Mouse (Mus musculus): ENCODE results near the gene Herc1. TPM values are rescaled to one million over a fixed set of nuclear protein-coding genes. Genes with fewer than 3 reads are reported as not detected.

The Herc1 gene
- 10 to 100 TPM; 40.2 to 45.8 TPM for polyA plus RNA-seq (2017; shearing (Covaris generic))

GRCm38 (mm10) chr9:66349860-66350787 lies at the start of gene Herc1:
TSS of gene Herc1 (plus strand) at chr9:66350450.
- ATAC-seq, result peak; percentile 92

- no peak for ATAC-seq
Measured at GRCm38 (mm10) chr9:66304320-66305090, 45.7 kb upstream of the Herc1 start.

GRCm38 (mm10) chr9:66305121-66306112 lies 44.8 kb upstream of the Herc1 start:
- peak; percentile 95 for ATAC-seq

GRCm38 (mm10) chr9:66306414-66306813 lies 43.8 kb upstream of the Herc1 start:
- no peak for ATAC-seq

GRCm38 (mm10) chr9:66307341-66307740 lies 42.9 kb upstream of the Herc1 start:
- no peak for ATAC-seq

GRCm38 (mm10) chr9:66308741-66309140 lies 41.5 kb upstream of the Herc1 start:
- no peak for ATAC-seq

- ATAC-seq, result no peak
Measured at GRCm38 (mm10) chr9:66311458-66311857, 38.8 kb upstream of the Herc1 start.

- ATAC-seq, result no peak
Measured at GRCm38 (mm10) chr9:66316603-66317002, 33.6 kb upstream of the Herc1 start.

- no peak for ATAC-seq
Measured at GRCm38 (mm10) chr9:66322010-66322931, 28.0 kb upstream of the Herc1 start.

GRCm38 (mm10) chr9:66326879-66327278 lies 23.4 kb upstream of the Herc1 start:
- no peak for ATAC-seq

GRCm38 (mm10) chr9:66329474-66329873 lies 20.8 kb upstream of the Herc1 start:
- no peak for ATAC-seq

GRCm38 (mm10) chr9:66330437-66330836 lies 19.8 kb upstream of the Herc1 start:
- ATAC-seq, result no peak

GRCm38 (mm10) chr9:66331548-66331947 lies 18.7 kb upstream of the Herc1 start:
- ATAC-seq, result no peak

- no peak for ATAC-seq
Measured at GRCm38 (mm10) chr9:66332393-66332792, 17.9 kb upstream of the Herc1 start.

- no peak for ATAC-seq
Measured at GRCm38 (mm10) chr9:66337280-66337679, 13.0 kb upstream of the Herc1 start.

GRCm38 (mm10) chr9:66338005-66338782 lies 12.1 kb upstream of the Herc1 start:
- ATAC-seq, result no peak

- ATAC-seq, result no peak
Measured at GRCm38 (mm10) chr9:66339714-66340113, 10.5 kb upstream of the Herc1 start.

- ATAC-seq, result no peak
Measured at GRCm38 (mm10) chr9:66340394-66341094, 9.7 kb upstream of the Herc1 start.

GRCm38 (mm10) chr9:66347405-66348035 lies 2.7 kb upstream of the Herc1 start:
- ATAC-seq, result no peak

All from CD4-positive, CD25-positive, alpha-beta regulatory T cell, adult 4 months (primary cell).